Mouse (Mus musculus) bone marrow macrophage, adult 2 months (primary cell): ENCODE results near the gene Rln1.

Experiments used
- CTCF ChIP-seq: IDR thresholded peaks from 2 replicates; pipeline ENCODE4 v1.5.1; 2012; ENCODE audit warnings: low read depth, mild to moderate bottlenecking, low read length, moderate library complexity
- POLR2A ChIP-seq: IDR thresholded peaks from 2 replicates; pipeline ENCODE4 v1.6.1; 2012; ENCODE audit warnings: mild to moderate bottlenecking, low read depth, low read length, borderline replicate concordance

DNA sequence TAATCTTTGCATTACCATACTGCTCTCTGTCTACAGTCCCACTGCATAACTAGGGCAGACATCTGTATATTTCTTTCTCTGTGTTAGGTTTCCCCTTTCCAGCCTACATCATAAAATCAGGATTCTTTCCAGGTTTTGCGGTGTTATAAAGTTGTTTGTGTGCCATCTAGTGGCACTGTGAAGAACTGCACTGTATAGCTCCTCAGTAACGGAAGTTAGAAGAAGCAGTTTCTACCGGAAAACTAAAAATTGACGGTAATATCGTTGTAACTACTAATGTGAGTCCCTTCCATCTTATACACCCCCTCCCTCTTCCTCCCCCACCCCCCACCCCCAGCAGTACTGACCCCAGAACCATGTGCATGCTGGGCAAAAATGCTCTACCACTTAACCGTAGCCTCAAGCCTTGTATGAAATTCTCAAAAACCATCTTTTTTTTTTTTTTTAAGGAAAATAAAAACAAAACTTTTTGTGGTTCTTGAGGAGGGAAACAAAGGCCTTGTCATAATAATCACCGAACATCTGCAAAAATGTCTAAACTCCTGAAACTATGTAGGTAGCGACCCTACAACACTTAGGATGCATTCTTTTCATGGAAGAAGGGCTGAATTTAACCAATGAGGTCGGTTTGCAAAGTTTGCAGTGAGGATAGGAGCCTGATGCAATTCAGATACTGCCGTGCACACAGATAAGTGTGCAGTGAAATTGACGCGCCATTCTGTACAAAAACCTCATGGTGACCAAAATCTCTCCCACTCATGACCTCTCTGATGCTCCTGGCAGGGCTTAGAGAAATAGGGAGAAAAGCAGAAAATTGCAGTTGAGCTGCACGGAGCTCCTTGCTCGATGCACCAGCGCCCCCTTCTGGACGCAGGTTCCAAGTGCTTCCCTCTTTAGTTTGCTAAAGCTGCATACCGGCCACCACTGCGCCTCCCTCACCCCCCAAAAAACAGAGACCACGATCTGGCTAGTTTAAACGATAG lies 20.7 kb upstream of the Rln1 start:
- TF ChIP-seq CTCF (peak; percentile 93), POLR2A (no peak)
